Mouse (Mus musculus) left cerebral cortex, postnatal 14 days (tissue): ENCODE results near the gene Tbx6. TPM values are rescaled to one million over a fixed set of nuclear protein-coding genes. Genes with fewer than 3 reads are reported as not detected.
"Not testable (repeated sequence)": the region's sequence is repeated elsewhere in the genome, so short reads cannot be mapped to it uniquely, and the experiment has no call there.

ENCODE experiments used
- DNase-seq, 2 experiments: peaks; one replicate each; pipeline ENCODE4 v3.0.0; 2021 to 2022; ENCODE audit warnings: low spot score in 2 of 2, mixed read lengths in 1 of 2
- intact Hi-C: fragments of 180-260 bp; cut with DNase I; formaldehyde crosslinking; loops from one replicate; pipeline ENCODE4 v1.15.1; 2025
- total RNA-seq, 2 experiments: library from RNA; stranded (reverse); gene quantifications; 2 replicates each; pipeline ENCODE4 v1.2.3; 2021

The Tbx6 gene
- total RNA-seq, 2 experiments from 2014 or later: 0.51 to 0.92 TPM

GRCm38 (mm10) chr7:126762471-126763008 is 18.7 kb upstream of the Tbx6 start:
- intact Hi-C loops: loop anchor here (5.0 kb wide), 1 partner anchor 60 kb away; no protein-coding TSS in a partner anchor
- DNase-seq: peak; percentile 72 to 82

- intact Hi-C loops: no loop called here
- no peak for DNase-seq
Measured at GRCm38 (mm10) chr7:126765540-126765939, 15.7 kb upstream of the Tbx6 start.

GRCm38 (mm10) chr7:126766201-126766600 is 15.1 kb upstream of the Tbx6 start, which contains the start of gene Gdpd3:
Gene Gdpd3, plus strand, starts transcription at chr7:126766334.
- no peak for DNase-seq
- intact Hi-C loops: no loop called here

- DNase-seq: no peak
- intact Hi-C loops: no loop called here
Measured at GRCm38 (mm10) chr7:126767001-126767400, 14.3 kb upstream of the Tbx6 start.

- intact Hi-C loops: no loop called here
Measured at GRCm38 (mm10) chr7:126770784-126771183, 10.5 kb upstream of the Tbx6 start.

GRCm38 (mm10) chr7:126773351-126773750 is 7.9 kb upstream of the Tbx6 start:
- intact Hi-C loops: no loop called here
- no peak for DNase-seq

More at GRCm38 (mm10) chr7:126770784-126771183, 10.5 kb upstream of the Tbx6 start:
- no peak for DNase-seq

GRCm38 (mm10) chr7:126774463-126774862 is 6.8 kb upstream of the Tbx6 start:
- intact Hi-C loops: no loop called here
- no peak for DNase-seq

GRCm38 (mm10) chr7:126775185-126775977 is 5.9 kb upstream of the Tbx6 start:
- intact Hi-C loops: loop anchor here (5.0 kb wide), 1 partner anchor 73 kb away; no protein-coding TSS in a partner anchor
- no peak for DNase-seq

DNA sequence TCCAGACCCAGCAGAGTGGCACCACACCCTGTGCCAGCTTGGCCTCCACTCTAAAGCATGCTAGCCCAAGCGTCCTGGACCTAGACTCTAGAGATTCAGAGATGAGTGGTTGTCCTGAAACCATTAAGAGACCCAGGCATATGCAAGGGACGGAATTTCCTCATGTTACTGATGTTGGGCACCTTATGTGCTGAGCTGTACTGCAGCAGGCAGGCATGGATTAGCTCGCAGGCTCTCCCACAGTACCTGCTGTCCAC is 5.4 kb upstream of the Tbx6 start:
- no peak for DNase-seq
- intact Hi-C loops: loop anchor here (5.0 kb wide), 1 partner anchor 74 kb away; no protein-coding TSS in a partner anchor

DNA sequence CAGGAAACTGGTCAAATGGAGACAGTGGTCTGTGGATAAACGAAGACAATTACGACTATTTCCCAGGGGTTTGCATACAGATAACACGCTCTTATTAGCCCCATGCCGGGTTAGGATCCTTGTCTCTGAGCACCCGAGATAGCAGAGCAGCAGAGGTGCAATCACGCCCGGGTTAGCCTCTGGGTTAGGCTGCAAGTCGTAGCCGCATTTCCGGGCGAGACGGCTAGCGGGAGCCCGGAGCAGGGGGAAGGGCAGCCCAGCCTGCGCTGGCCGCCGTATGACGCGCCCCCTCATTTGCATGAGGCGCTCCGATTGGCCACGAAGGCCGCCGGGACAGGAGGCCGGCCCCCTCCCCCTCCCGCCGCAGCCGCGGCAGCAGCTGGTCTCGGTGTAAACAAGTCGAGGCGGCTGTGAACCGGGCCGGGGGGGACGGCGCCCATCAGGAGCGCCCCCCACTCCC is 4.7 kb upstream of the Tbx6 start, which contains the start of gene Ypel3:
Ypel3 (plus strand) TSS at position 358 of the 460 bp plus-strand sequence.
- DNase-seq: peak; percentile 95
- intact Hi-C loops: loop anchor here (5.0 kb wide), 1 partner anchor 74 kb away; no protein-coding TSS in a partner anchor

DNA sequence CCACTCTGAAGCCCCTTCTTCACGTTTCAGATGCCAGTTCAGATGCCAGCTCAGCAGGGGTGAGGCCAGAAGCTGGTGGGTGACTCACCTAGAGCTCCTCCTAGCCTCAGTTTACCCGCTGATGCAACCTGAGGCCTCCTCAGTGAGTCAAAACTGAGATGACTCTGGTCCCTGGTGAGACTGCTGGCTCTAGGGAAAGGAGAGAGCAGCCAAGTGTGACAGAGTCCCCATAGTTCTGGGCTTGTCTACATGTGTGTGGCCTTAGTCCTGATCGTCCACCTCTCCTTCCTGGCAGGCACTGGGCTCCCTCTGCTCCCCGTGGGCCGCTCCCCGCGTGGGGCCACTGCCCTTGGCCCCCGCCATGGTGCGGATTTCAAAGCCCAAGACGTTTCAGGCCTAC is 3.8 kb upstream of the Tbx6 start:
- intact Hi-C loops: loop anchor here (5.0 kb wide), 1 partner anchor 75 kb away; no protein-coding TSS in a partner anchor
- DNase-seq: no peak

DNA sequence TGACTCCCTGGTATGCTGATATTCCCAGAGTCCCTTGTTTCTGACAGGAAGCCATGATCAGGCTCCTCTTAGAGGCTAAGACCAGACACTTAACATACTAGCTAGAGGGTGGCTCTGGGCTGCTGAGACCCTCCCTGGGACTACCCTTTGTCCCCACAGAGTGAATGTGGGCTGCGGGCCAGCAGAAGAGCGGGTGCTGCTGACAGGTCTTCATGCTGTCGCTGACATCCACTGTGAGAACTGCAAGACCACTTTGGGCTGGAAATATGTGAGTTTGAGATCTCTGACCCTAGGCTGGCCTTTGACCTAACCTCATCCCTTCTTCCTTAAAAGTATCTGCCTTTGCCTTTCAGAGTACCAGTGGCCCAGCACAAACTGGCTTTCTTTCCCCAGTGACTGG is 3.1 kb upstream of the Tbx6 start:
- intact Hi-C loops: loop anchor here (5.0 kb wide), 1 partner anchor 76 kb away; no protein-coding TSS in a partner anchor
- no peak for DNase-seq

DNA sequence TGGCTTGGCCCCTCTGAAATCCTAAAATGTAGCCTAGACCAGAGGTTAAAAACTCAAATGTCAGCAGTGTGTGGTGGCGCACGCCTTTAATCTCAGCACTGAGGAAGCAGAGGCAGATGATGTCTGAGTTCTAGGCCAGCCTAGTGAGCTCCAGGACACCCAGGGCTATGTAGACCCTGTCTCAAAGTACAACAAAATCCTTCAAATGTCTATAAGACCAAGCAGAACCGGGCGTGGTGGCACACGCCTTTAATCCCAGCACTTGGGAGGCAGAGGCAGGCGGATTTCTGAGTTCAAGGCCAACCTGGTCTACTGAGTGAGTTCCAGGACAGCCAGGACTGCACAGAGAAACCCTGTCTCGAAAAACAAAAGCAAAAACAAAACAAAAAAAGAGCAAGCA is 2.2 kb upstream of the Tbx6 start:
- intact Hi-C loops: loop anchor here (5.0 kb wide), 1 partner anchor 77 kb away; no protein-coding TSS in a partner anchor

DNA sequence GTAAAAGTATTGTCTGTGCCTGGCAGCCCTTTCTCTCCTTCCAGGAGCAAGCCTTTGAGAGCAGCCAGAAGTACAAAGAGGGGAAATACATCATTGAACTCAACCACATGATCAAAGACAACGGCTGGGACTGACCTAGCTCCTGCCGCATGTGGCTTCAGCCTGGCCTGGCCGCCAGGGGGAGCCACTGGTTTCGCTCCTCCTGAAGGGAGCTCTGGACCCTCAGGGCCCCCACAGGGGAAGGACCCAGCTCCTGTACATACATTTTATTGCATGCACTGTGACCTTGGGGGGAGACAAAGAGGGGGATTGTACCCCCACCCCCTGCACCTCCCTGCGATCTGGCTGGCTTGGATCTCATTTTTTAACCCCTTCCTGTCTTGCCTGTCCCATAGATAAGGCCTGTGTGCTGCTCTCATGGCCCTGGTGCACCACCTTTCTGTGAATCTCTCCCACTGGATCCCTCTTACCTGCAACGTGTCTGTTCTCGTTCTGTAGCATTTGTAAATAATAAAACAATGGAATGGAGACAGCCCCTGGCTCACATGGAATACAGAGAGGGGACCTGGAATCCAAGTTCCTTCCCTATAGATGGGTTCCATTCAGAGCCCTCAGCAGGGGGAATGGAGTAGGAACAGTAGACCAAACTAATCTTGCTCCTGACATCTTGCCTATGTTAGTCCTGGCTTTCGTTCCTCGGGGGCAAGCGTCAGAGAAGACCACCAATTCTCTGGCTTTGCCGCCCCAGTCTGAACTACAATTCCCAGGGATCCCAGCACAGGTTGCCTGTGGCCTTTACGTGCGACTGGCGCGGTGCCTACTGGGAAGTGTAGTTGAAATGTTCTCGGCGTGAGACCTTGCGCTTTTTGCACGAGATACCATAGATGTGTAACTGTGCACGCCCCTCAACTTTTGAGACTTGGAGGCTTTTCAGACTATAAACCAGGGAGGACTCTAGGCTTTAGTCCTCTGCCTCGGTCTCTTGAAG is 1.0 kb upstream of the Tbx6 start:
- intact Hi-C loops: loop anchor here (5.0 kb wide), 1 partner anchor 78 kb away; no protein-coding TSS in a partner anchor
- peak; percentile 90 to 93 for DNase-seq

More for the DNA sequence above, 2.2 kb upstream of the Tbx6 start:
- not testable (repeated sequence) for DNase-seq

GRCm38 (mm10) chr7:126781661-126782370 is 533 bp downstream of the Tbx6 start:
- intact Hi-C loops: no loop called here
- no peak for DNase-seq

DNA sequence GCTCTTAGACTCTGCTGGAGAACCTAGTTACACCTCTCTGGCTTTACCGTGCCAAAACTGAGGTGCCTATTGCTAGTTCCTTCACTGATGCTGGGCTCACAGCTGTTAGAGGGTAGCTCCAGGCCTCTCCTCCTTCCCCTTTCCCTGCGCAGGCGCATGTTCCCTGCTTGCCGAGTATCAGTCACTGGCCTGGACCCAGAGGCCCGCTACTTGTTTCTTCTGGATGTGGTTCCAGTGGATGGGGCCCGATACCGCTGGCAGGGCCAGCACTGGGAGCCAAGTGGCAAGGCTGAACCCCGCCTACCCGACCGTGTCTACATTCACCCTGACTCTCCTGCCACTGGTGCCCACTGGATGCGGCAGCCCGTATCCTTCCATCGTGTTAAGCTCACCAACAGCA is 1.4 kb downstream of the Tbx6 start:
- intact Hi-C loops: no loop called here

GRCm38 (mm10) chr7:126784469-126784868 is 3.2 kb downstream of the Tbx6 start:
- DNase-seq: no peak
- intact Hi-C loops: no loop called here

More for the DNA sequence above, 1.4 kb downstream of the Tbx6 start:
- DNase-seq: no peak

DNA sequence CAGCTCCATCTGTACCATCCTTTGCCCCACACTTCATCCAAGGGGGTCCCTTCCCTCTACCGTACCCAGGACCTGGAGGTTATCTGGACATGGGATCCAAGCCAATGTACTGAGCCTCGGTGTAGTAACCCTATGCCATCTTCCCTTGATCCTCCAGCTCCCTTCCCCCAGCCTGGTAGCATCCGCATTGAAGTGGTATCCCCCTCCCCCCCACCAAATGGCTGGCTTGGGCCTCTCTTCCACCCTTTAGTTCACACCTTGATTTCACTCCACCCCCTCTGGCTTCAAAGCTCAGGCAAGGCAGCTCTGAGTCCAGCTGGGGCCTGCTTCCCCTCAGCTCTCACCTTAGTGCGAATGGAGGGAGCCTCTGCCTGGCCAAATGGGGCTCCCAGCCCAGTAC is 3.8 kb downstream of the Tbx6 start:
- DNase-seq: no peak
- intact Hi-C loops: no loop called here

GRCm38 (mm10) chr7:126786142-126786541 is 4.9 kb downstream of the Tbx6 start:
- DNase-seq: no peak
- intact Hi-C loops: no loop called here
